Mouse (Mus musculus): ENCODE results near the gene Gm8362. TPM values are rescaled to one million over a fixed set of nuclear protein-coding genes. Genes with fewer than 3 reads are reported as not detected.
"Not testable (repeated sequence)": the region's sequence is repeated elsewhere in the genome, so short reads cannot be mapped to it uniquely, and the experiment has no call there.

Gene Gm8362
- not detected in 2 replicates for total RNA-seq (2014; fragmentation: Nextera tagmentation)
- not detected in 2 replicates for total RNA-seq (2017)
- not detected in 2 replicates for polyA plus RNA-seq (2012)

DNA sequence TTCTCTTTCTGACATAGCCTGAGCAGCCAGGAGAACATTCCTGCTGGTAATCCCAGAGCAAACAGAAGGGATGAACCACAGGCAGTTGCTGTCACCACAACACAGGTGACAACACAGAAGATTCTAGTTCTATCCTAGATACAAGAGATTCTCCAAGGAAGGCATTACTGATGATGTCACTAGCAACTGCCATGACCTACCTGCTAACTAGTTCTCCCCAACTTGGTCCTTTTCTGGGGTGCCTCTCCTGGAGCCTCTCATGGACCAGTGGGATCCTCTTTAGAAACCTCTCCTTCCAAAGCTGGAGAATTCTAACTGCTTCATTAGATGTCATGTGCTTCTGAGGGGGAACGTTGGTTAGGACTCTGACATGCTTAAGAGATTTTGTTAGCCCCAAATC lies at the start of gene Gm8362:
TSS of gene Gm8362 (minus strand) at position 101 of the 400 bp plus-strand sequence.
- not testable (repeated sequence) for DNase-seq (ENCODE audit: low spot score); H3K9me3 ChIP-seq (replicated peaks); ATAC-seq (ENCODE audit: extremely low read depth, insufficient number of reproducible peaks, low FRiP score, poor library complexity, severe bottlenecking); H3K4me3 ChIP-seq (ENCODE audit: low read depth, low read length); H3K27me3 ChIP-seq (ENCODE audit: insufficient read depth, low read length); H3K4me1 ChIP-seq (ENCODE audit: insufficient read depth, low read depth, low read length); H3K36me3 ChIP-seq (replicated peaks)

DNA sequence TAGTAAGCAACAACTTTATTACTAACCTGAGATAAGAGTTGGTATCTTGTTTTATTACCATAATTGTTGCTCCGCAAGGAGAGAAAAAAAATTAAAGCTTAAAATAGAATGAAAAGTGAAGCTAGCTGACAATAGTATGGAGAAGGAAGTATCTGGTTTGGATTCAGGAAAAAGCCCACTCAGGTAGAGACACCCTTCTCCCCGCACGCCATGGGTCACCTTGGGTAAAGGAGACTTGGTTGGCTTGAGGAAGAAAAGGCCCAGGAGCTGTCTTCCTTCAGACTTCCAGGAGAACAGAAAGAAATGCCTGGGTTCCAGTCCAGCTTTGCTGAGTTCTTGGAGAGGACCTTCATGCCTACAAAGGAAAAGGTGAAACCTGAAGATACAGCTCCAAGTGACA lies 49.1 kb upstream of the Gm8362 start:
- not testable (repeated sequence) for DNase-seq (ENCODE audit: low spot score); H3K4me3 ChIP-seq (ENCODE audit: low read depth, low read length); ATAC-seq (ENCODE audit: extremely low read depth, insufficient number of reproducible peaks, low FRiP score, poor library complexity, severe bottlenecking); H3K4me1 ChIP-seq (ENCODE audit: insufficient read depth, low read depth, low read length); H3K36me3 ChIP-seq (replicated peaks); H3K27me3 ChIP-seq (ENCODE audit: insufficient read depth, low read length); H3K9me3 ChIP-seq (replicated peaks)

DNA sequence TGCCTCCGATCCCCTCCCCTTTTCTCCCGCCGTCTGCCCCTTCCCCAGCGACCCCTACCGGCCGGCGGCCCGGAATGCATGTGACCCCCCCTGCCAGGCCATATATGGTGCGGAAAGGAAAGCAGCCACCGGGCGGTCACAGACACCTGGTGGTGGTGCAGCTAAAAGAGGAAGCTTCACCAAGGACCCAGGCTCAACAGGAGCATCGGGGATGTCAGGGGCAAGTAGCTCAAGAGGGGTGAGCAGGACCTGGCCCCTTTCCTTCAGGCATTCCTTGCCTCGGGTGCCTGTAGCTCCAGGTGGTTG lies 17.0 kb downstream of the Gm8362 start:
- H3K27me3 ChIP-seq (ENCODE audit: insufficient read depth, low read length); H3K4me1 ChIP-seq (ENCODE audit: insufficient read depth, low read depth, low read length); H3K4me3 ChIP-seq (ENCODE audit: low read depth, low read length); H3K9me3 ChIP-seq (replicated peaks); H3K36me3 ChIP-seq (replicated peaks); DNase-seq (ENCODE audit: low spot score); ATAC-seq (ENCODE audit: extremely low read depth, insufficient number of reproducible peaks, low FRiP score, poor library complexity, severe bottlenecking): not testable (repeated sequence)

DNA sequence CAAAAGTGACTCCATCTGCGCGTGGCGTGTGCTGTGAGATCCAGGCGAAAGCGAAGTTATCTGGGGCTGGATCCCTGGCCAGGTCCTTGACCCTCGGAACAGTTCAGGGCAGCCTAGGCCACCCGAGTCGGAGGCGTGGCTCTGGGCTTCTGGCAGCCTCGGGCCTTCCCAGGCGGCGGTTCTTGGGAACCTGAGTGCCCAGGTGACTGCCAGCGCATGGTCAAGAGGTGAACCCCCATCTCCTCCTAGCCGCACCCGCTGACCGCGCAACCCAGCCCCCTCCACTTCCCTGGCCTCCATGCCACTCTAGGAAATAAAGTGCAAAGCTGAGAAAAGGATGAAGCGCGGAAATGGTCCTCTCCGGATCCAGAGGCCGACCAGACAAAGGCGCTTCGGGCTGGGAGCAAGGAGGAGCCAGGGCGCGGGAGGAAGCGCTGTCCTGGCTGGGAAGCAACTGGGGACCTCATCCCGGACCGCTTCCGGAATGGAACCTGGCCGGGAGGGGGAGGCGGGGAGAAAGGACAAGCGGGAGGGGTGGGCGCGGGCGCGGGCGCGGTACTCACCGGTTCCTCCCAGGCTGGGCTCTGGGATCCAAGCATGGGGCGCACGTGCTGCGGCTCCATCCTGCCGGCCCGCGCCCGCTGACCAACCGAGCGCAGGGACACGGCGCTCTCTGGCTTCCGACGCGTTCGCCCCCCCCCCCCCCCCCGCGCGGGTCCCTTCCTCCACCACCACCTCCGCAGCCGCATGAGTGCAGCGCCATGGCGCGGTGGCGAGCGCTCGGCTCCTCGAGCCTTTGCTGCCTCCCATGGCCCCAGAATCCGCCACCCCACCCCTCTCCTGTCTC lies 17.6 kb downstream of the Gm8362 start:
- H3K4me1 ChIP-seq (ENCODE audit: insufficient read depth, low read depth, low read length); H3K36me3 ChIP-seq (replicated peaks); ATAC-seq (ENCODE audit: extremely low read depth, insufficient number of reproducible peaks, low FRiP score, poor library complexity, severe bottlenecking); H3K27me3 ChIP-seq (ENCODE audit: insufficient read depth, low read length); DNase-seq (ENCODE audit: low spot score); H3K4me3 ChIP-seq (ENCODE audit: low read depth, low read length); H3K9me3 ChIP-seq (replicated peaks): not testable (repeated sequence)

DNA sequence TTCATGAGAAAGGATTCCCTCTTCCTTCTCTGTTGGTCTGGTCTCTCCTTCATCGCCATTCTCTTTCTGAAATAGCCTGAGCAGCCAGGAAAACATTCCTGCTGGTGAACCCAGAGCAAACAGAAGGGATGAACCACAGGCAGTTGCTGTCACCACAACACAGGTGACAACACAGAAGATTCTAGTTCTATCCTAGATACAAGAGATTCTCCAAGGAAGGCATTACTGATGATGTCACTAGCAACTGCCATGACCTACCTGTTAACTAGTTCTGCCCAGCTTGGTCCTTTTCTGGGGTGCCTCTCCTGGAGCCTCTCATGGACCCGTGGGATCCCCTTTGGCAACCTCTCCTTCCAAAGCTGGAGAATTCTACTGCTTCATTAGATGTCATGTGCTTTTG lies 32.0 kb downstream of the Gm8362 start, which contains the start of gene Gm3636:
TSS of gene Gm3636 (minus strand) at position 101 of the 400 bp plus-strand sequence.
- not testable (repeated sequence) for H3K27me3 ChIP-seq (ENCODE audit: insufficient read depth, low read length); ATAC-seq (ENCODE audit: extremely low read depth, insufficient number of reproducible peaks, low FRiP score, poor library complexity, severe bottlenecking); H3K9me3 ChIP-seq (replicated peaks); DNase-seq (ENCODE audit: low spot score); H3K4me1 ChIP-seq (ENCODE audit: insufficient read depth, low read depth, low read length); H3K36me3 ChIP-seq (replicated peaks); H3K4me3 ChIP-seq (ENCODE audit: low read depth, low read length)

DNA sequence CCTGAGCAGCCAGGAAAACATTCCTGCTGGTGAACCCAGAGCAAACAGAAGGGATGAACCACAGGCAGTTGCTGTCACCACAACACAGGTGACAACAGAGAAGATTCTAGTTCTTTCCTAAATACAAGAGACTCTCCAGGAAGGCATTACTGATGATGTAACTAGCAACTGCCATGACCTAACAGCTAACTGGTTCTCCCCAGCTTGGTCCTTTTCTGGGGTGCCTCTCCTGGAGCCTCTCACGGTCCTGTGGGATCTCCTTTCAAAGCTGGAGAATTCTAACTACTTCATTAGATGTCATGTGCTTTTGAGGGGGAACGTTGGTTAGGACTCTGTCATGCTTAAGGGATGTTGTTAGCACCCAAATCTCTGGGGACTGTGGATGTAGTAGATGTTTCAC lies 54.1 kb downstream of the Gm8362 start, which contains the start of gene Gm8050:
TSS of gene Gm8050 (minus strand) at position 101 of the 400 bp plus-strand sequence.
- H3K27me3 ChIP-seq (ENCODE audit: insufficient read depth, low read length): not testable (repeated sequence)

More for the DNA sequence above, 54.1 kb downstream of the Gm8362 start, which contains the start of gene Gm8050:
- ATAC-seq (ENCODE audit: extremely low read depth, insufficient number of reproducible peaks, low FRiP score, poor library complexity, severe bottlenecking); H3K36me3 ChIP-seq (replicated peaks); H3K4me3 ChIP-seq (ENCODE audit: low read depth, low read length); H3K4me1 ChIP-seq (ENCODE audit: insufficient read depth, low read depth, low read length); H3K9me3 ChIP-seq (replicated peaks); DNase-seq (ENCODE audit: low spot score): not testable (repeated sequence)

Other genes starting within 250 kb of the Gm8362 start
- gene Gm8356, start 237.1 kb downstream of the Gm8362 start, total RNA-seq (2014; fragmentation: Nextera tagmentation): not detected in 2 replicates
- gene Gm8356, start 237.1 kb downstream of the Gm8362 start, total RNA-seq (2017): not detected in 2 replicates
- not detected in 2 replicates for gene Gm8356, start 237.1 kb downstream of the Gm8362 start, polyA plus RNA-seq (2012)
- gene Gm3629, start 183.8 kb downstream of the Gm8362 start, total RNA-seq (2014; fragmentation: Nextera tagmentation): not detected in 2 replicates
- gene Gm3629, start 183.8 kb downstream of the Gm8362 start, total RNA-seq (2017): 0.33 TPM in 1 of 2 replicates, not detected in the other
- gene Gm3629, start 183.8 kb downstream of the Gm8362 start, polyA plus RNA-seq (2012): not detected in 2 replicates
- not detected in 2 replicates for gene Gm3460, start 152.0 kb downstream of the Gm8362 start, total RNA-seq (2014; fragmentation: Nextera tagmentation)
- gene Gm3460, start 152.0 kb downstream of the Gm8362 start, total RNA-seq (2017): not detected in 2 replicates
- gene Gm3460, start 152.0 kb downstream of the Gm8362 start, polyA plus RNA-seq (2012): not detected in 2 replicates
- not detected in 2 replicates for gene Gm10251, start 90.2 kb downstream of the Gm8362 start, total RNA-seq (2014; fragmentation: Nextera tagmentation)
- gene Gm10251, start 90.2 kb downstream of the Gm8362 start, total RNA-seq (2017): 0.16 TPM in 1 of 2 replicates, not detected in the other
- not detected in 2 replicates for gene Gm10251, start 90.2 kb downstream of the Gm8362 start, polyA plus RNA-seq (2012)
- not detected in 2 replicates for gene Gm8050, start 54.2 kb downstream of the Gm8362 start, total RNA-seq (2014; fragmentation: Nextera tagmentation)
- gene Gm8050, start 54.2 kb downstream of the Gm8362 start, total RNA-seq (2017): 0.12 and 0.16 TPM in 2 replicates
- gene Gm8050, start 54.2 kb downstream of the Gm8362 start, polyA plus RNA-seq (2012): not detected in 2 replicates
- gene Gm3636, start 32.1 kb downstream of the Gm8362 start, total RNA-seq (2014; fragmentation: Nextera tagmentation): not detected in 2 replicates
- gene Gm3636, start 32.1 kb downstream of the Gm8362 start, total RNA-seq (2017): not detected in 2 replicates
- not detected in 2 replicates for gene Gm3636, start 32.1 kb downstream of the Gm8362 start, polyA plus RNA-seq (2012)
- gene Gm3642, start 65.9 kb upstream of the Gm8362 start, total RNA-seq (2014; fragmentation: Nextera tagmentation): not detected in 2 replicates
- 0.22 TPM in 1 of 2 replicates, not detected in the other for gene Gm3642, start 65.9 kb upstream of the Gm8362 start, total RNA-seq (2017)
- gene Gm3642, start 65.9 kb upstream of the Gm8362 start, polyA plus RNA-seq (2012): not detected in 2 replicates
- gene Gm3667, start 115.6 kb upstream of the Gm8362 start, total RNA-seq (2014; fragmentation: Nextera tagmentation): not detected in 2 replicates
- not detected in 2 replicates for gene Gm3667, start 115.6 kb upstream of the Gm8362 start, total RNA-seq (2017)
- not detected in 2 replicates for gene Gm3667, start 115.6 kb upstream of the Gm8362 start, polyA plus RNA-seq (2012)
- not detected in 2 replicates for gene Gm6356, start 199.4 kb upstream of the Gm8362 start, total RNA-seq (2014; fragmentation: Nextera tagmentation)
- 0.11 TPM in 1 of 2 replicates, not detected in the other for gene Gm6356, start 199.4 kb upstream of the Gm8362 start, total RNA-seq (2017)
- not detected in 2 replicates for gene Gm6356, start 199.4 kb upstream of the Gm8362 start, polyA plus RNA-seq (2012)

All from G1E (cell line).